Mouse (Mus musculus): ENCODE data around the gene Isoc2b. TPM values are rescaled to one million over a fixed set of nuclear protein-coding genes. Genes with fewer than 3 reads are reported as not detected.

Isoc2b gene
- polyA plus RNA-seq, 2 experiments = 1.6 to 2.8 TPM

DNA sequence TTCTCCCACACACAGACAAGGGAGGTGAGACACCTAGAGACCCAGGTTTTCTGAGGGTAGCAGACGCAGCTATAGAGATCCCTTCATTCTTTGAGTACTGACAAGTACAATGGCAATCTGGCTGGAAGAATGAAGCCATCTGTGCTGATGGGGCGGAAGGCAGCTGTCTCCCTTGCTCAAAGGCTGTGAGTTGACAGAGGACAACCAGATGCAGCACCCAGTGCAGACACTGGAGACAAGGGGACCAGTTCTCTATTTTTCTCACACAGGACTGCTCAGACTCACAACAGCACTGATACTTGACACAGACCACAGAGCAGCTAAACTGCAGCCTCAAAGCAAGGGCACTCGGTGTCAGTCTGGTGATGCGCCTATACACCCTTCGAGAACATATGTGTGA lies 28.0 kb downstream of the Isoc2b start:
- no peak for DNase-seq (ENCODE audit: low read depth in 3 of 3, low spot score in 3 of 3)
- no peak for TF ChIP-seq EP300 (IDR thresholded peaks at IDR 0.05; ENCODE audit: low read depth)
- TF ChIP-seq CTCF (IDR thresholded peaks at IDR 0.05; ENCODE audit: low read depth) = no peak
- 47% methylated on average over 5 of the region's 5 CpGs for WGBS (ENCODE audit: insufficient replicate concordance)

GRCm38 (mm10) chr7:4837639-4838038 lies 32.4 kb downstream of the Isoc2b start:
- H3K9ac ChIP-seq (replicated peaks) = no peak overlapping the region
- no peak for DNase-seq (ENCODE audit: low read depth in 3 of 3, low spot score in 3 of 3)
- no peak overlapping the region for H3K27ac ChIP-seq
- H3K4me3 ChIP-seq (ENCODE audit: insufficient read depth in 1 of 2, low read depth in 2 of 2, low read length in 2 of 2) = no peak overlapping the region
- no peaks in the 10 kb centered on the region for H3K4me1 ChIP-seq (replicated peaks; ENCODE audit: control insufficient read depth in 2 of 2, insufficient read depth in 2 of 2, low read length in 1 of 2)
- no peak overlapping the region for H3K4me2 ChIP-seq (ENCODE audit: low read depth)
- H3K36me3 ChIP-seq (replicated peaks; ENCODE audit: control insufficient read depth, insufficient read depth, low read depth) = no peaks in the 10 kb centered on the region
- H3K9me3 ChIP-seq (ENCODE audit: control insufficient read depth, low read length) = no peaks in the 10 kb centered on the region
- no peak for ATAC-seq (ENCODE audit: insufficient read depth)
- TF ChIP-seq CTCF (IDR thresholded peaks at IDR 0.05; ENCODE audit: low read depth) (no peak), EP300 (IDR thresholded peaks at IDR 0.05; ENCODE audit: low read depth) (no peak)
- peaks cover 57% of the 10 kb centered on the region for H3K27me3 ChIP-seq (ENCODE audit: control insufficient read depth, insufficient read depth, low read length)
- 20% methylated on average over 1 of the region's 1 CpGs for WGBS (ENCODE audit: insufficient replicate concordance)

More for the DNA sequence above, 28.0 kb downstream of the Isoc2b start:
- Histone ChIP-seq H3K9ac (replicated peaks) (no peak overlapping the region), H3K27ac (no peak overlapping the region), H3K9me3 (ENCODE audit: control insufficient read depth, low read length) (no peaks in the 10 kb centered on the region), H3K4me2 (ENCODE audit: low read depth) (no peak overlapping the region), H3K36me3 (replicated peaks; ENCODE audit: control insufficient read depth, insufficient read depth, low read depth) (no peaks in the 10 kb centered on the region), H3K27me3 (ENCODE audit: control insufficient read depth, insufficient read depth, low read length) (peaks cover 61% of the 10 kb centered on the region), H3K4me1 (replicated peaks; ENCODE audit: control insufficient read depth in 2 of 2, insufficient read depth in 2 of 2, low read length in 1 of 2) (no peaks in the 10 kb centered on the region), H3K4me3 (ENCODE audit: insufficient read depth in 1 of 2, low read depth in 2 of 2, low read length in 2 of 2) (no peak overlapping the region)
- no peak for ATAC-seq (ENCODE audit: insufficient read depth)

- H3K4me2 ChIP-seq (ENCODE audit: low read depth) = peak overlapping the region; percentile 42
- no peaks in the 10 kb centered on the region for H3K9me3 ChIP-seq (ENCODE audit: control insufficient read depth, low read length)
- TF ChIP-seq CTCF (IDR thresholded peaks at IDR 0.05; ENCODE audit: low read depth) = peak; percentile 47
- no peak for TF ChIP-seq EP300 (IDR thresholded peaks at IDR 0.05; ENCODE audit: low read depth)
- ATAC-seq (ENCODE audit: insufficient read depth) (no peak), DNase-seq (ENCODE audit: low read depth in 3 of 3, low spot score in 3 of 3) (no peak)
- H3K36me3 ChIP-seq (replicated peaks; ENCODE audit: control insufficient read depth, insufficient read depth, low read depth) = no peaks in the 10 kb centered on the region
- H3K27me3 ChIP-seq (ENCODE audit: control insufficient read depth, insufficient read depth, low read length) = peaks cover 45% of the 10 kb centered on the region
- no peaks in the 10 kb centered on the region for H3K4me1 ChIP-seq (replicated peaks; ENCODE audit: control insufficient read depth in 2 of 2, insufficient read depth in 2 of 2, low read length in 1 of 2)
- no peak overlapping the region for H3K27ac ChIP-seq
- H3K4me3 ChIP-seq (ENCODE audit: insufficient read depth in 1 of 2, low read depth in 2 of 2, low read length in 2 of 2) = peak overlapping the region in 1 of 2 experiments; percentile 1; a peak in 2 of 4 replicates
- under 1% methylated on average over 51 of the region's 51 CpGs for WGBS (ENCODE audit: insufficient replicate concordance)
- H3K9ac ChIP-seq (replicated peaks) = no peak overlapping the region
Measured at GRCm38 (mm10) chr7:4836351-4836792, 33.7 kb downstream of the Isoc2b start.

GRCm38 (mm10) chr7:4835631-4836327 lies 34.3 kb downstream of the Isoc2b start:
- H3K9ac ChIP-seq (replicated peaks) = no peak overlapping the region
- no peak overlapping the region for H3K4me3 ChIP-seq (ENCODE audit: insufficient read depth in 1 of 2, low read depth in 2 of 2, low read length in 2 of 2)
- peaks cover 42% of the 10 kb centered on the region for H3K27me3 ChIP-seq (ENCODE audit: control insufficient read depth, insufficient read depth, low read length)
- no peak for TF ChIP-seq CTCF (IDR thresholded peaks at IDR 0.05; ENCODE audit: low read depth)
- TF ChIP-seq EP300 (IDR thresholded peaks at IDR 0.05; ENCODE audit: low read depth) = no peak
- H3K4me2 ChIP-seq (ENCODE audit: low read depth) = peak overlapping the region; percentile 42
- WGBS (ENCODE audit: insufficient replicate concordance) = 5% methylated on average over 34 of the region's 34 CpGs
- H3K27ac ChIP-seq = no peak overlapping the region
- no peaks in the 10 kb centered on the region for H3K36me3 ChIP-seq (replicated peaks; ENCODE audit: control insufficient read depth, insufficient read depth, low read depth)
- H3K4me1 ChIP-seq (replicated peaks; ENCODE audit: control insufficient read depth in 2 of 2, insufficient read depth in 2 of 2, low read length in 1 of 2) = no peaks in the 10 kb centered on the region
- DNase-seq (ENCODE audit: low read depth in 3 of 3, low spot score in 3 of 3) = no peak
- ATAC-seq (ENCODE audit: insufficient read depth) = no peak
- H3K9me3 ChIP-seq (ENCODE audit: control insufficient read depth, low read length) = no peaks in the 10 kb centered on the region

GRCm38 (mm10) chr7:4830476-4830875 lies 39.6 kb downstream of the Isoc2b start:
- no peaks in the 10 kb centered on the region for H3K9me3 ChIP-seq (ENCODE audit: control insufficient read depth, low read length)
- no peak overlapping the region for H3K4me3 ChIP-seq (ENCODE audit: insufficient read depth in 1 of 2, low read depth in 2 of 2, low read length in 2 of 2)
- H3K27ac ChIP-seq = no peak overlapping the region
- ATAC-seq (ENCODE audit: insufficient read depth) = no peak
- peaks cover 14% of the 10 kb centered on the region for H3K27me3 ChIP-seq (ENCODE audit: control insufficient read depth, insufficient read depth, low read length)
- H3K4me2 ChIP-seq (ENCODE audit: low read depth) = no peak overlapping the region
- WGBS (ENCODE audit: insufficient replicate concordance) = 4% methylated on average over 12 of the region's 12 CpGs
- H3K36me3 ChIP-seq (replicated peaks; ENCODE audit: control insufficient read depth, insufficient read depth, low read depth) = no peaks in the 10 kb centered on the region
- no peak overlapping the region for H3K9ac ChIP-seq (replicated peaks)
- DNase-seq (ENCODE audit: low read depth in 3 of 3, low spot score in 3 of 3) = no peak
- no peaks in the 10 kb centered on the region for H3K4me1 ChIP-seq (replicated peaks; ENCODE audit: control insufficient read depth in 2 of 2, insufficient read depth in 2 of 2, low read length in 1 of 2)
- TF ChIP-seq EP300 (IDR thresholded peaks at IDR 0.05; ENCODE audit: low read depth) = no peak
- no peak for TF ChIP-seq CTCF (IDR thresholded peaks at IDR 0.05; ENCODE audit: low read depth)

Measured in liver, embryonic 14.5 days (tissue).